Mouse (Mus musculus) lung, embryonic 14.5 days (tissue): Measurements from ENCODE around the gene Wdr83os. TPM values are rescaled to one million over a fixed set of nuclear protein-coding genes. Genes with fewer than 3 reads are reported as not detected.
A peak's percentile ranks its signal among the peaks of the same experiment; 100 is the strongest.

Source experiments
- ATAC-seq: fragments of 200-750 bp; cut with Nextera tagmentation; 2 replicates; pipeline ENCODE4 v1.8.0; 2017; ENCODE audit warnings: mild to moderate bottlenecking, moderate TSS enrichment, moderate library complexity; ENCODE audit not compliant: insufficient read depth
- DNase-seq: peaks from one replicate; pipeline ENCODE4 v3.0.0-alpha.2; 2015
- H3K27ac ChIP-seq: fragments of 300-500 bp; sonication (generic); 2 replicates; pipeline ENCODE4 v1.5.1; 2014; ENCODE audit warnings: low read depth, mild to moderate bottlenecking, moderate library complexity
- H3K27me3 ChIP-seq: fragments of 300-500 bp; sonication (generic); 2 replicates; pipeline ENCODE4 v1.6.1; 2014; ENCODE audit warnings: low read length, control low read depth; ENCODE audit not compliant: insufficient read depth
- H3K36me3 ChIP-seq: fragments of 300-500 bp; sonication (generic); 2 replicates; pipeline ENCODE4 v1.6.1; 2014; ENCODE audit warnings: control low read depth; ENCODE audit not compliant: insufficient read depth
- H3K4me1 ChIP-seq: fragments of 300-500 bp; sonication (generic); 2 replicates; pipeline ENCODE4 v1.6.1; 2014; ENCODE audit warnings: antibody characterized with exemption, control low read depth; ENCODE audit not compliant: insufficient read depth
- H3K4me2 ChIP-seq: fragments of 300-500 bp; sonication (generic); 2 replicates; pipeline ENCODE4 v1.6.1; 2014; ENCODE audit warnings: mild to moderate bottlenecking
- H3K4me3 ChIP-seq: fragments of 300-500 bp; sonication (generic); 2 replicates; pipeline ENCODE4 v1.5.1; 2014; ENCODE audit warnings: low read depth, low read length
- H3K9ac ChIP-seq: fragments of 300-500 bp; sonication (generic); 2 replicates; pipeline ENCODE4 v1.6.1; 2014
- H3K9me3 ChIP-seq: fragments of 300-500 bp; sonication (generic); 2 replicates; pipeline ENCODE4 v1.6.1; 2016; ENCODE audit warnings: low read depth, low read length, control low read depth
- CTCF ChIP-seq: IDR thresholded peaks from 2 replicates; pipeline ENCODE4 v1.5.1; 2016; ENCODE audit warnings: antibody characterized with exemption, low read depth
- whole genome bisulfite sequencing: fragments of 180-500 bp; shearing (Covaris S2); extraction: QIAGEN DNeasy Blood & Tissue Kit; methylation state at CpG from one replicate; pipeline ENCODE4 v1.1.7; 2014; 5-methylcytosine and 5-hydroxymethylcytosine counted together
- polyA plus RNA-seq: library from polyadenylated mRNA; unstranded; fragments of >200 nt; fragmentation: Nextera tagmentation; extraction: Ambion mirVana; gene quantifications from 2 replicates; pipeline ENCODE4 v1.2.1, GENCODE M21; 2014

Gene Wdr83os
- polyA plus RNA-seq, 1 experiment from 2014 or later, result 158 TPM

DNA sequence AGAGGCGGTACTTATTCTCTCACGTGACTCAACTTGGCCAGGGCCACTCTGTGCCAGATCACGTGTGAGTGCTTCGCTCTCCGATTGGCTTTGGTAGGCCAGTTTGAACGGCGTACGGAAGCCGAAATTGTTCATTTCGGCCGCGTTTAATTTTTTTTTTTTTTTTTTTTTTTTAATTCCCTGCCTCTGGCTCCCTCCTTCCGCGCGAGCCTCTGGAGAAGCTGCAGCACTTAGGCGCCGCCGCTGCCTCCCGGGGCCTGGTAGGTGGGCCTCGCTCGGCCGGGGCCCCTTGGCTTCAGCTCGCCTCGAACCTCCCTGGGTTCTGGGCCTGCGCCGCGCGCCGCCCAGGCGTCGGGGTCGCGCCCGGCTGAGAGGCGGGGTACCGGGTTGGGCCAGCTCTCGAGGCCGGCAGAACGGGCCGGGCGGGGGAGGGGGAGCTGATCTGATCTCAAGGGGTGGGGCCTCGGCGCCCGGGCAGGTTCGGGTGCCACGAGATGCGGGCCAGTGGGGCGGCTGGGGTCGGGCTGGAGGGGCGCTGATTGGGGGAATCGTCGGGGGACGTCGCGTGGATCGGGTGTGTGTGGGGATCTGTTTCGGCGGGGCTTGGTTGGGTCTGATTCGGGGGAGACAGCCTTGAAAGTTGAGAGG, 43.7 kb upstream of the Wdr83os start, which contains the start of gene Tnpo2:
Tnpo2 (plus strand) TSS at position 198 of the 648 bp plus-strand sequence.
- peak; percentile 87 for ATAC-seq
- no peak for TF ChIP-seq CTCF

DNA sequence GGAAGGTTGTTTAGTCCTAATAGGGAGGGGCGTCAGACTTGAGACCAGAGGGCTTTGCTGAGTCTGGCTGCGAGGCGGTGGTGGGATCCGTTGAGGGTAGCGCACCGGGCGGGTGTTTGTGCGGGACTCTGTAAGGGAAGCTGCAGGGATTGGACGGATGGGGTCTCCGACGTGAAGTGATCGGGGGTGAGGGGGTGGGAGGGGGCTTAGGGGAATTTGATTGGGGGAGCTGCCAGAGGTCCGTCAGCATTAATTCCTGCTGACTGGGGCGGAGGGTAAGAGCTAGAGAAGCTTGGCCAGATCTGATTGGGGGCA, 43.2 kb upstream of the Wdr83os start:
- ATAC-seq (peak; percentile 67), DNase-seq (peak; percentile 71)
- no peak for TF ChIP-seq CTCF
- Histone ChIP-seq H3K36me3 (peaks cover 44% of the 10 kb centered on the region), H3K9me3 (no peaks in the 10 kb centered on the region), H3K9ac (peak overlapping the region; percentile 90), H3K4me2 (peak overlapping the region; percentile 93), H3K4me3 (peak overlapping the region; percentile 83), H3K27me3 (no peaks in the 10 kb centered on the region), H3K27ac (peak overlapping the region; percentile 100), H3K4me1 (0 out of 2 replicates have a peak, but pooled peaks cover 16% of the 10 kb centered on the region)
- 1% methylated on average over 14 of the region's 14 CpGs for WGBS

More for the DNA sequence above, 43.7 kb upstream of the Wdr83os start, which contains the start of gene Tnpo2:
- Histone ChIP-seq H3K9ac (peak within 1 kb of the TSS; percentile 90), H3K27ac (peak within 1 kb of the TSS; percentile 100), H3K4me1 (0 out of 2 replicates have a peak, but pooled peaks cover 16% of the 10 kb centered on the region), H3K36me3 (peaks cover 44% of the 10 kb centered on the region), H3K9me3 (no peaks in the 10 kb centered on the region), H3K4me3 (peak within 1 kb of the TSS; percentile 83), H3K4me2 (peak within 1 kb of the TSS; percentile 93), H3K27me3 (no peaks in the 10 kb centered on the region)
- peak; percentile 98 for DNase-seq
- WGBS, result under 1% methylated on average over 59 of the region's 59 CpGs

DNA sequence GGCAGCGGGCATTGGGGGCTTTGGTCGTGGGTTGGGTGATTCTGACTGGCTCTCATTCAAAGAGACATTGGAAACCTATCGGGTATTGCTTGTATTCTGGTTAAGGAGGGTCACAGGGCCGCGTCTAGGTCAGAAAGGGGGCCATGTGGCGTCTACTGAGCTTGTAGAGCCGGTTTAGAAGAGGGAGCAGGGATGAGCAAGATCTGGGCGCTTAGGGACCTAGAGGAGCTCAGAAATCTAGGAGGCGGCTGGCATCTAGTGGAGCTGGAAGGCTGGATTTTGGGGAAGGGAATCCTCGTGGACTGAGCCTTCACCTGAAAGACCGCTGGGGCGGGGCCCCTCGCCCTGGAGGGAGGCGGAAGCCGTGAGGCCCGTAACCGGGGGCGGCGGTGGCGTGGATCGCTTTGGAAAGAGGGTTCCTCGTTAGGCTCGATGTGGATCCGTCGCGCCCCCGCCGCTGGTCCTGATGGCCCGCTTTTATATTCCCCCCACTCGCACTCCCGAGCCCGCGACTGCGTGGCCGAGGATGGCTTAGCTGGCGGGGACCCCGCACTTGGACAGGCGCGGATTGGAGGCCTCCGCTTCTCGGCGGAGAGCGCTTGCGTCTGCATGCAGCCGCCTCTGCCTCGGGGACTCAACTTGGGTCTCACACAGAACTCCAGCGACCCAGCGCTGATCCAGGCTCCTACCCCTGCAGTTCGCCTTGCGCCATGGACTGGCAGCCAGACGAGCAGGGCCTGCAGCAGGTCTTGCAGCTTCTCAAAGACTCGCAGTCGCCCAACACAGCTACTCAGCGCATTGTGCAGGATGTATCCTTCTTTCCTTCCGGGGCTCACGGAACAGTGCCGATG, 42.6 kb upstream of the Wdr83os start:
- Histone ChIP-seq H3K36me3 (peaks cover 44% of the 10 kb centered on the region), H3K4me2 (peak overlapping the region; percentile 93), H3K27me3 (no peaks in the 10 kb centered on the region), H3K4me3 (peak overlapping the region; percentile 83), H3K27ac (peak overlapping the region; percentile 100), H3K9me3 (no peaks in the 10 kb centered on the region), H3K4me1 (0 out of 2 replicates have a peak, but pooled peaks cover 16% of the 10 kb centered on the region), H3K9ac (peak overlapping the region; percentile 90)
- DNase-seq (peak; percentile 63), ATAC-seq (peak; percentile 5)
- WGBS, result under 1% methylated on average over 57 of the region's 57 CpGs
- TF ChIP-seq CTCF, result no peak

DNA sequence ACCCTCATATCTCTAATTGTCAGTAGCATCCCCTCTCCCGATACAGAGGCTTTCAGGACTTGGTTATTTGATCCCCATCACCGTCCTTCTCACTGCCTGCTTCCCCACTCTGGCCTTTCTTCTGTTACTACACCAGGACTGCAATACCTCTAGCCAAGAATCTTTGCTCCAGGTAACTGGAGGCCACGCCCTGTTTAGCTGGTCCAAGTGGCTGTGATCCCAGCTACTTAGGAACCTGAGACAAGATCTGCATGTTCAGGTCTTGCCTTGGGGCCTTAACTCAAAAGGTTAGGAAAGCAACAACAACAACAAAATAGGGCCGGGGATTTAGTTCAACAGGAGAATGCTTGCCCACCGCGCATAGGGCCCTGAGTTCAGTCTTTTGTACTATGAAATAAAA, 36.9 kb upstream of the Wdr83os start:
- Histone ChIP-seq H3K36me3 (peaks cover 91% of the 10 kb centered on the region), H3K27ac (no peak overlapping the region), H3K4me2 (no peak overlapping the region), H3K4me1 (0 out of 2 replicates have a peak, but pooled peaks cover 3% of the 10 kb centered on the region), H3K4me3 (no peak overlapping the region), H3K9ac (no peak overlapping the region), H3K9me3 (no peaks in the 10 kb centered on the region), H3K27me3 (no peaks in the 10 kb centered on the region)
- DNase-seq (no peak), ATAC-seq (no peak)
- TF ChIP-seq CTCF, result no peak
- WGBS, result 89% methylated on average over 6 of the region's 6 CpGs

DNA sequence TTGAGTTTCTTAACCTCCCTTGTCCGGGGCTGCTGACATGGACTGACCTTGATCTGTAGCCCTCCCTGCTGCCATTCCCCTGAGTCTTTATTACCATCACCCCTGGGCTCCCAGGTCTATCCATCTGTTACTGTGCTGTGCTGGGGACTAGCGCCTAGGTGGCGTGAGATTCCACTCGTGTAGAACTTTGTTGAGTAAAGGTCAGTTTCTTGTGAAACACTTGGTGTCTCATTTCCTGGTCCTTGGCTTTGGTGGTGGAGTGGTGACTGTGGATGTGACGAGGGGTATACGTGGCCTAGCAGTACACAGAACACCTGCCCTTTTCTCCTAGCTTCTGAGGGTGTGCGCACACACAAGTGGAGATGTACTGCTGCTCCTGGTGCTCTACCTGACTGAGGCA, 23.2 kb upstream of the Wdr83os start:
- Histone ChIP-seq H3K27me3 (no peaks in the 10 kb centered on the region), H3K36me3 (peaks cover 54% of the 10 kb centered on the region), H3K27ac (no peak overlapping the region), H3K9me3 (no peaks in the 10 kb centered on the region), H3K4me1 (no peaks in the 10 kb centered on the region; the same call in 1 of the 2 replicates), H3K4me3 (no peak overlapping the region), H3K9ac (no peak overlapping the region), H3K4me2 (no peak overlapping the region)
- DNase-seq (no peak), ATAC-seq (no peak)
- no peak for TF ChIP-seq CTCF
- WGBS, result 82% methylated on average over 7 of the region's 7 CpGs

DNA sequence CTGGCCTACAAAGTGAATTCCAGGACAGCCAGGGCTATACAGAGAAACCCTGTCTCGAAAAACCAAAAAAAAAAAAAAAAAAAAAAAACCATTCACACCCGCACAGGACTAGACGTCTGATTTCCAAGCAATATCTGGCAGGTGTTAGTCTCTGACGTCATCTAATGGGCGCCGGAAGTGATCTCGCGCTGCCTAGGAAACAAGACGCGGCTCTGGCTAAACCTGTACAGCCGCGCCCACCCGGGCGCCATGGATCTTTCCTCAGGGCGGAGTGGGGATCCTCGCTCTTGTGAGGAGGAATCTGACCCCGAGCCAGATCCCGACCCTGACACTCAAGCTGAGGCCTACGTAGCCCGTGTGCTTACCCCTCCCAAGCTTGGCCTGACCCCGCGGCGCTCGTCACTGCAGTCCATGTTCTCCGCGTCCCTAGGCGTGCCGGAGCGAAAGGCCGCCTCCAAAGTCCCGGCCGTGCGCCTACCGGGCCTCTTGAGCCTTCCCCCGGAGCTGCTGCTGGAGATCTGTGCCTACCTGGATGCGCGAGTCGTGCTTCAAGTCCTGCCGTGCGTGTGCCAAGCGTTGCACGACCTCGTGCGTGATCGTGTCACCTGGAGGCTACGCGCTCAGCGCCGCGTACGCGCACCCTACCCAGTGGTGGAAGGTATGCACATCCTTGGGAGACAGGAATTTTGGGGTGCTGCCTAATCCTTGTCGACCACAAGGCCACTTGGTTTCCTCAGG, 20.5 kb upstream of the Wdr83os start, which contains the start of gene Fbxw9:
Fbxw9 (plus strand) TSS at position 177 of the 738 bp plus-strand sequence.
- H3K36me3 ChIP-seq, result peaks cover 27% of the 10 kb centered on the region
- DNase-seq, result peak; percentile 97
- no peak within 1 kb of the TSS for H3K27ac ChIP-seq
- peak within 1 kb of the TSS; percentile 96 for H3K4me2 ChIP-seq
- no peaks in the 10 kb centered on the region for H3K27me3 ChIP-seq
- no peaks in the 10 kb centered on the region; the same call in 1 of the 2 replicates for H3K4me1 ChIP-seq
- no peaks in the 10 kb centered on the region for H3K9me3 ChIP-seq
- H3K9ac ChIP-seq, result peak within 1 kb of the TSS; percentile 68
- under 1% methylated on average over 52 of the region's 53 CpGs for WGBS
- TF ChIP-seq CTCF, result no peak
- ATAC-seq, result peak; percentile 92
- H3K4me3 ChIP-seq, result peak within 1 kb of the TSS; percentile 77
